Mouse (Mus musculus): Measurements from ENCODE around the gene Fli1.

The Fli1 gene

GRCm38 (mm10) chr9:32500063-32500462, 42.6 kb downstream of the Fli1 start:
- DNase-seq = no peak

GRCm38 (mm10) chr9:32499469-32499868, 43.2 kb downstream of the Fli1 start:
- DNase-seq = peak; percentile 47

DNA sequence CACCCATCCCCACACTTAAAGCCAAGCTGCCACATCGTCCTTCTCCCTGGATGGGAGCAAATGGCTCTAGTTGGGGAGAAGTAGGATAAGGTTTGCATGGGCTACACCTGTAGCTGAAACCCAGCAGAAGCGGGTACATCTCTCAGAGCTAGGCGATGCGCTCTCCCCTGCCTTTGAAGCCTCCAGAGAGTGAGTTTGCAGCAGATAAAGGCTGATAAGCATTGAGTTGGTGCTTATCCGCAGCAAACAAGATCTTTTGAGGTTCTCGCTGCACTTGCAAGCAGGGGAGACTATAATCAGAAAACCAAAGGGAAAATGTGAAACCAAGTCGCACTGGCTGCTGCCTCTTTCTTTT, 47.0 kb downstream of the Fli1 start:
- DNase-seq = no peak

- DNase-seq = no peak
Measured at GRCm38 (mm10) chr9:32494891-32495642, 47.6 kb downstream of the Fli1 start.

- DNase-seq = no peak
Measured at GRCm38 (mm10) chr9:32493588-32494423, 48.9 kb downstream of the Fli1 start.

- DNase-seq = no peak
Measured at GRCm38 (mm10) chr9:32492753-32493152, 49.9 kb downstream of the Fli1 start.

- DNase-seq = peak; percentile 21
Measured at GRCm38 (mm10) chr9:32491484-32491883, 51.2 kb downstream of the Fli1 start.

GRCm38 (mm10) chr9:32489794-32490358, 52.8 kb downstream of the Fli1 start:
- DNase-seq = no peak

DNA sequence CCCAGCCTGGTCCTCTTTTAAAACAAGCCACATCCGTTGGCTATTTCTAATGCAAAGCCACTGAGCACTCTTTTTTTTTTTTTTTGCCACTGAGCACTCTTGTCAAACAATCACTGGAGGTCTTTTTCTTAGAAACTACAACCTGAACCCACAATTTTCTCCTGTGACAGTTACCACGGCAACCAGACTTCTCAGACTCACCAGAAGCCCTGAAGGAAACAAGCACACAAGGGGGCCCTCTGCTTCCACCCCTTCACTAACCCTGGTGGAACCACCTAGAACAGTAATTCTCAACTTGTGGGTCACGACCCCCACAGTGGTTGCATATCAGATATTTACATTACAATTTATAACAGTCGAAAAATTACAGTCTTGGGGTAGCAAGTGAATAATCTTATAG, 53.3 kb downstream of the Fli1 start:
- DNase-seq = no peak

DNA sequence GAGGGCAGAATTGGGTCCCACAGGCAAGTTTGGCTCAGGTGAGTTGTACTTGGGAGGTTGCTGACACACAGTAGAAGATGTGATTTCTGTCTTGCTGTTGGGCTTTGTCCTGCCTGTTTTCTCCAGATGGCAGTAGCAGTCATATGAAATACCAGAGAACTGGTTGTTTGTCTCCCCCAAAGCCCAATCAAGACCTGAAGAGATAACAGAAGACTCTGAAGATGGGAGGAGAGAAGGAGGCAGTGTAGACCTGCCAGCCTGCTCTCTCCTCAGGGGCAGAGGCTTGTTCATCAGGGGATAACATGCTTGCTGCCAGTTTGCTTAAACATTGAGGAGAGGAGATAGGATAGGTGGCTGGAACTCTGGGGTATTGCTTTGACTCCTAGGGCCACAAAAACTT, 54.0 kb downstream of the Fli1 start:
- DNase-seq = no peak

- DNase-seq = no peak
Measured at GRCm38 (mm10) chr9:32487823-32488222, 54.8 kb downstream of the Fli1 start.

- DNase-seq = no peak
Measured at GRCm38 (mm10) chr9:32487401-32487800, 55.3 kb downstream of the Fli1 start.

DNA sequence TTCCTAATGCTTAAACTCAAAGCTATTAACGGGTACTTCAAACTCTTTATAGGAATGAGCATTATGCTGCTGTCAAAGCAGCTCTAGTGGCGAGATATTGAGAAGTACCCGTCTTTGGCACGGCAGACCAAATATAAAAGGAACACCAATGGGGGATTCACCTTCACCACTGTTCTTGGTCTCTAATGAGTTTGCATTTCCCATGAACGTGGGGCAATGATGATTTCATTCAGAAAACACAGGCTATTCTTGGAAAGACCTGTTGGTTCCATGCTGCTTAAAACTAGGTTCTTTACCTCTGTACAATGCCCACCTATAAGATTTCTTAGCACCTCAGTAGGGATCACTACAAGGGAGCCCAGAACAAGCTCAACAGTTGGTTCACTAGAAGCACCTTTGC, 62.2 kb downstream of the Fli1 start:
- no peak for DNase-seq

- DNase-seq = no peak
Measured at GRCm38 (mm10) chr9:32478799-32479198, 63.9 kb downstream of the Fli1 start.

DNA sequence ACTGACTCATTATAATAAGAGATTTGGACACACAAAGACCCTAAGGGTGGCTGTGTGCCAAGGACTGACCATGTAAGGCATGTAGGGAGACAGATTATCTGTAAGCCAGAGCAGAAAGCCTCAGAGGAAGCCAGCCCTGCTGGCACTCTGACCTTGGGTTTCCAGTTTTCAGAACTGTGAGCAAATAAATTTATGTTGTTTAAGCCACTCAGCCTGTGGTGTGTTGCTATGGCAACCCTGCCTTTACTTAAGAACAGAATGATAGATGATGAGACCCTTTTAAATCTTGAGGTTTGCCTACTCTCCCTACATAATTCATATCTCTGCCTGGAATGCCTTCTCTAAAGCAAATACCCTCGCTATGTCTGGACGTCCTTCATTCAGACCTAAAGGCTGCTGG, 64.6 kb downstream of the Fli1 start:
- no peak for DNase-seq

- DNase-seq = no peak
Measured at GRCm38 (mm10) chr9:32476604-32477003, 66.1 kb downstream of the Fli1 start.

GRCm38 (mm10) chr9:32474621-32475390, 67.9 kb downstream of the Fli1 start:
- DNase-seq = no peak

- no peak for DNase-seq
Measured at GRCm38 (mm10) chr9:32472346-32472745, 70.3 kb downstream of the Fli1 start.

DNA sequence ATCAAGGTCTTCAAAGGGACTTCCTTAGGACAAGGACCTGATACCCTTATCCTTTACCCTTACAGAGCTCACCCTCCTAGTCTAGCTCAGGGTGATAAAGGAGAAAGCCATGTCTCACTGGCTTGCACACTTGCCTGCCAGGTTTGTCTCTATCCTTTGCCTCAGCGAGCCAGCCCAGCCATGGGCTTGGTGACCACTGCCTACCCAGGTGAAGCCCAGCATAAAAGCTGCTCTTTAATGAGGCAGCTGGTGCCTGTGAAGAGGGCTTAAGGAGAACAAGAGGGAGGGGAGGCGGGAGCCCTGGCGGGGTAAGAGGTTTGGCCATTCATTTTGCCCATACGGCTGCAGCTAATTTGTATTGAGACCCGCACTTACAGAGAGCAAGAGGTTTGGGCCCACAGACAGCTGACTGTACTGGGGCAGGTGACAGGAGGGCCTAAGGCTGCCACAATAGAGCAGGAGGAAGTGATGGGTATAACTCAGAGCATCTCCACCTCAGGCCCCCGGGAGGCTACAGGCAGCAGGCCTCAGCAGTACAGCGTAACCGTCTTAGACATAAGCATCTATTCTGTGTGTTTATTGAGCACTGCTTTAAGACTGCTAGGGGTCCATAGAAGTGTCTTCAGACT, 73.4 kb downstream of the Fli1 start:
- DNase-seq = no peak

DNA sequence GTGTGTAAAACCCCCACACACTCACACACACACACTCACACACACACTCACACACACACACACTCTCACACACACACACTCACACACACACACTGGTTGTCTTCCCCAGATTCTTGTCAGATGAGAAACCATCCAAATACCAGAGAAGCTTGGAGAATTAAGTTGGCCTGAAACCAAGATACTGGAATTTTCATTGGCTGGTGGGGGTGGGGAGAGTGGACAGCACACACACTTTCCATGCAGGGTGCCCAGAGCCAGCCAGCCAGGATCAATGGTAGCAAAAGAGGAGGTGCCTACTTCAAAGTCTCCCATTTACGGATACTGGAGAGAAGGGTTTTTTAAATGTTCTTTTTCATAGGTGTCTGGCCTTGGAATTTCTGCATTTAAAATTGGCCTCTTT, 74.3 kb downstream of the Fli1 start:
- peak; percentile 43 for DNase-seq

DNA sequence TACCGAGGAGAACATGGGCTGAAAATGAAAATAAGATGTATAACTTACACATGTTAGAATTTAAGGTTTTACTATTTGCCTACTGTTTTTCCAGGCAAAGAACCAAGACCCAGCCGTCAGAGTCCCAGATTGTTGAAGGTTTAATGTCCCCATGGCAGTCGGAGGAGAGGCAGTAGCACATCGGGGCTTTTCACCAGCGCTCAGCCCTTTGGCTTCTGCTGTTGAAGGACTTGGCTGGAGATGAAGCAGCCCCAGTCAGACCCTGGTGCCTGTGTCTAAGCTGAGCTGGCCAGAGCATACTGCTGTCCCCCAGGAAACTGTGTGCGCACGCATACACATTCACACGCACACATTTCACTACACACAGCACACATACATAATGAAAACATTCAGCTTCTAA, 75.2 kb downstream of the Fli1 start:
- peak; percentile 45 for DNase-seq

DNA sequence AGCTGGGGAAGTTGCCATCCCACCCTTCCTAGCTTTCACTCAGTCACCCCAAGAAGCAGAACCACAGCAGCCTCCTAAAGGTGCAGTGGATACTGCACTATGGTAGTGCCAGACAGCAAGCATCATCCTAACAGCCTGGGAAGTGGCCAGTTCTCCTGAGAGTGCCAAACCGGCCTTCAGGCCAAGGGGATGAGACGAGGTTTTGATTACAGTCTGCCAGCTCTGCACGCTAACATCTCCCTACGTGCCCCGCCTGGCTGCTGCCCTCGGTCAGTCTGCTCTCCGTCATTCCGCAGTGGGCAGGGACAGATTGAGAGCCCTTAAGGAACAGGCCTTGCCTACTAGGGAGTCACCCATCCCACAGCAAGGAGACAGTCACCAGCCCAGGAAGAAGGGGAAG, 75.8 kb downstream of the Fli1 start:
- peak; percentile 44 for DNase-seq

DNA sequence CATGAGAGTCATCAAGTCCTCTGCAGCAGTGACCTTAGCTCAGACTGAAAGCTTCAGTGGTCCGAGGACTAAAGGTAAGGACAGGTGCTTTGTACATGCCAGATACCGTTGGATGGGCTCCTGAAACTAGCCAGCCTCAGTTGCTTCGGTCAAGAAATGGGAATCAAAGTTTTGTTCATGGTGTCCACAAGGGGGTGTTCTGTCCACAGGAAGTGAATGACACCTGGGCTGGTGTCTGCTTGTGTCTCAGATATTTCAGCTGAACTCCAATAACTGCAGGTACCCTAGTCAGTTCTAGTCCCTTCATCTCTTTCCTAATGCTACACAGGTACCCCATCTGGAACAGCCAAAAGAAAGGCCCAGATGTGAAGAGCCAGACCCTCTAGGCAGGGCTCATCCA, 86.0 kb downstream of the Fli1 start:
- DNase-seq = no peak

All from lung, postnatal 10 days (tissue).